Mouse (Mus musculus): ENCODE measurements around the gene Pim1.
A peak's percentile ranks its signal among the peaks of the same experiment; 100 is the strongest.
"Not testable (repeated sequence)": the region's sequence is repeated elsewhere in the genome, so short reads cannot be mapped to it uniquely, and the experiment has no call there.

Pim1 gene

GRCm38 (mm10) chr17:29496211-29497070 lies 5.9 kb downstream of the Pim1 start:
- peak; percentile 53 for DNase-seq

- DNase-seq = peak; percentile 27
Measured at GRCm38 (mm10) chr17:29497071-29497354, 6.5 kb downstream of the Pim1 start.

- DNase-seq = not testable (repeated sequence)
Measured at GRCm38 (mm10) chr17:29497481-29497880, 6.9 kb downstream of the Pim1 start.

GRCm38 (mm10) chr17:29498028-29498427 lies 7.5 kb downstream of the Pim1 start:
- DNase-seq = peak; percentile 59

- DNase-seq = not testable (repeated sequence)
Measured at GRCm38 (mm10) chr17:29498952-29499351, 8.4 kb downstream of the Pim1 start.

- peak; percentile 85 for DNase-seq
Measured at GRCm38 (mm10) chr17:29499511-29499910, 9.0 kb downstream of the Pim1 start.

- peak; percentile 41 for DNase-seq
Measured at GRCm38 (mm10) chr17:29500243-29500740, 9.7 kb downstream of the Pim1 start.

GRCm38 (mm10) chr17:29500802-29501469 lies 10.4 kb downstream of the Pim1 start:
- peak; percentile 92 for DNase-seq

- peak; percentile 70 for DNase-seq
Measured at GRCm38 (mm10) chr17:29502005-29502668, 11.6 kb downstream of the Pim1 start.

- DNase-seq = peak; percentile 70
Measured at GRCm38 (mm10) chr17:29502669-29503665, 12.4 kb downstream of the Pim1 start.

GRCm38 (mm10) chr17:29503700-29504099 lies 13.1 kb downstream of the Pim1 start:
- DNase-seq = peak; percentile 50

GRCm38 (mm10) chr17:29508927-29509608 lies 18.5 kb downstream of the Pim1 start:
- peak; percentile 89 for DNase-seq

- peak; percentile 41 for DNase-seq
Measured at GRCm38 (mm10) chr17:29510691-29511090, 20.1 kb downstream of the Pim1 start.

GRCm38 (mm10) chr17:29513044-29513730 lies 22.6 kb downstream of the Pim1 start:
- DNase-seq = peak; percentile 93

GRCm38 (mm10) chr17:29514435-29514834 lies 23.9 kb downstream of the Pim1 start:
- peak; percentile 81 for DNase-seq

- not testable (repeated sequence) for DNase-seq
Measured at GRCm38 (mm10) chr17:29518665-29519064, 28.1 kb downstream of the Pim1 start.

GRCm38 (mm10) chr17:29519731-29520130 lies 29.2 kb downstream of the Pim1 start:
- DNase-seq = no peak

- no peak for DNase-seq
Measured at GRCm38 (mm10) chr17:29525613-29526012, 35.1 kb downstream of the Pim1 start.

- no peak for DNase-seq
Measured at GRCm38 (mm10) chr17:29528568-29529187, 38.1 kb downstream of the Pim1 start.

GRCm38 (mm10) chr17:29530508-29530907 lies 40.0 kb downstream of the Pim1 start:
- DNase-seq = no peak
